22 mouse cellular contexts compared by ENCODE assay signal in genomic region chr8:79288681-79289080, GRCm38 (mm10). TPM values are rescaled to one million over a fixed set of nuclear protein-coding genes. Genes with fewer than 3 reads are reported as not detected.
"Had no signal": no experiment of that assay in that cellular context is flagged by ENCODE, and none has a peak within 500 bp of the region (broad histone marks: within the 10 kb centered on the region; RNA-seq: fewer than 3 reads in every experiment).

No protein-coding gene starts in this region.

- H3K9ac ChIP-seq: liver, embryonic 14.5 days; lung, embryonic 14.5 days; midbrain, embryonic 12.5 days; neural tube, embryonic 12.5 days; stomach, embryonic 15.5 days had no signal

- H3K36me3 ChIP-seq: midbrain, embryonic 12.5 days; neural tube, embryonic 12.5 days; stomach, embryonic 15.5 days had no signal

- H3K27me3 ChIP-seq: megakaryocyte, embryonic 14.5 days; midbrain, embryonic 12.5 days; neural tube, embryonic 12.5 days; stomach, embryonic 15.5 days had no signal

- ATAC-seq: midbrain, embryonic 16.5 days had no signal

- H3K4me3 ChIP-seq: megakaryocyte, embryonic 14.5 days; midbrain, embryonic 12.5 days; neural tube, embryonic 12.5 days; stomach, embryonic 15.5 days had no signal

- H3K4me2 ChIP-seq: lung, embryonic 14.5 days; midbrain, embryonic 12.5 days; neural tube, embryonic 12.5 days; stomach, embryonic 15.5 days had no signal

- H3K27ac ChIP-seq: liver, embryonic 14.5 days; midbrain, embryonic 12.5 days; neural tube, embryonic 12.5 days; stomach, embryonic 15.5 days; stomach, postnatal 0 days had no signal

- DNase-seq: lung, adult 18-20 months; lung, embryonic 14.5 days; lung, postnatal 10 days; lung, postnatal 4 days; midbrain, embryonic 14.5 days; right cerebral cortex, postnatal 14 days; thymus, adult 2 months; thymus, postnatal 14 days; thymus, postnatal 36 days had no signal

- H3K9me3 ChIP-seq: megakaryocyte, embryonic 14.5 days; midbrain, embryonic 12.5 days; neural tube, embryonic 12.5 days; stomach, embryonic 15.5 days had no signal

RNA-seq across cellular contexts. Expression of gene 1700011L22Rik, which starts 40.3 kb away (rescaled TPM):
- total RNA-seq: monocyte, adult 5-6 weeks; neutrophil, adult 5-6 weeks had no signal
- polyA plus RNA-seq: liver, embryonic 14.5 days; liver, embryonic 16.5 days; lung, embryonic 14.5 days; lung, embryonic 16.5 days; midbrain, embryonic 12.5 days; midbrain, embryonic 14.5 days; midbrain, embryonic 16.5 days; neural tube, embryonic 12.5 days; neural tube, embryonic 14.5 days; spleen, adult 2 months; stomach, embryonic 15.5 days; stomach, postnatal 0 days; thymus, adult 2 months had no signal
